Mouse (Mus musculus) lung, postnatal 0 days (tissue): ENCODE data around the gene Nck2. TPM values are rescaled to one million over a fixed set of nuclear protein-coding genes. Genes with fewer than 3 reads are reported as not detected.

Experiments
- ATAC-seq: fragments of 200-750 bp; cut with Nextera tagmentation; 2 replicates; pipeline ENCODE4 v1.8.0; 2017; ENCODE audit warnings: moderate library complexity
- DNase-seq: peaks from one replicate; pipeline ENCODE4 v3.0.0-alpha.2; 2016; ENCODE audit warnings: low spot score
- H3K27ac ChIP-seq: fragments of 300-500 bp; sonication (generic); 2 replicates; pipeline ENCODE4 v1.5.1; 2014; ENCODE audit warnings: antibody characterized with exemption, mild to moderate bottlenecking, low read length, mixed read lengths
- H3K27me3 ChIP-seq: fragments of 300-500 bp; sonication (generic); replicated peaks from 2 replicates; pipeline ENCODE4 v1.6.1; 2014; ENCODE audit warnings: low read length, mixed read lengths; ENCODE audit not compliant: insufficient read depth
- H3K36me3 ChIP-seq: fragments of 300-500 bp; sonication (generic); 2 replicates; pipeline ENCODE4 v1.6.1; 2014; ENCODE audit warnings: low read length, mixed read lengths; ENCODE audit not compliant: insufficient read depth
- H3K4me1 ChIP-seq: fragments of 300-500 bp; sonication (generic); 2 replicates; pipeline ENCODE4 v1.6.1; 2014; ENCODE audit warnings: antibody characterized with exemption, low read depth, low read length, mixed read lengths; ENCODE audit not compliant: insufficient read depth
- H3K4me2 ChIP-seq: fragments of 300-500 bp; sonication (generic); replicated peaks from 2 replicates; pipeline ENCODE4 v1.6.1; 2014; ENCODE audit warnings: low read depth, mild to moderate bottlenecking, low read length, moderate library complexity, mixed read lengths
- H3K4me3 ChIP-seq: fragments of 300-500 bp; sonication (generic); 2 replicates; pipeline ENCODE4 v1.5.1; 2014; ENCODE audit warnings: low read depth, low read length
- H3K9ac ChIP-seq: fragments of 300-500 bp; sonication (generic); replicated peaks from 2 replicates; pipeline ENCODE4 v1.6.1; 2014; ENCODE audit warnings: low read depth, mild to moderate bottlenecking
- H3K9me3 ChIP-seq: fragments of 300-500 bp; sonication (generic); 2 replicates; pipeline ENCODE4 v1.6.1; 2016; ENCODE audit warnings: low read length, mixed read lengths
- CTCF ChIP-seq: IDR thresholded peaks from 2 replicates; pipeline ENCODE4 v1.5.1; 2016; ENCODE audit warnings: antibody characterized with exemption, mild to moderate bottlenecking
- EP300 ChIP-seq: IDR thresholded peaks from 2 replicates; pipeline ENCODE4 v1.6.1; 2016; ENCODE audit warnings: antibody characterized with exemption, mild to moderate bottlenecking, control low read depth
- WGBS: fragments of 180-500 bp; shearing (Covaris S2); extraction: QIAGEN DNeasy Blood & Tissue Kit; methylation state at CpG from one replicate; pipeline ENCODE4 v1.1.7; 2014; 5-methylcytosine and 5-hydroxymethylcytosine counted together
- polyA plus RNA-seq: library from polyadenylated mRNA; unstranded; fragments of >200 nt; fragmentation: Nextera tagmentation; extraction: Ambion mirVana; gene quantifications from 2 replicates; pipeline ENCODE4 v1.2.1, GENCODE M21; 2015

Nck2 gene
- polyA plus RNA-seq, 1 experiment from 2014 or later = 34.0 TPM

- no peak overlapping the region for H3K27ac ChIP-seq
- no peak for DNase-seq
- WGBS = 59% methylated on average over 6 of the region's 6 CpGs
- no peak overlapping the region for H3K4me3 ChIP-seq
- no peak overlapping the region for H3K4me2 ChIP-seq
- no peak for ATAC-seq
- peaks cover 5% of the 10 kb centered on the region; the same call in 1 of the 2 replicates for H3K4me1 ChIP-seq
- TF ChIP-seq CTCF = no peak
- H3K27me3 ChIP-seq = no peaks in the 10 kb centered on the region
- H3K36me3 ChIP-seq = no peaks in the 10 kb centered on the region
- no peak overlapping the region for H3K9ac ChIP-seq
- H3K9me3 ChIP-seq = no peaks in the 10 kb centered on the region
Measured at GRCm38 (mm10) chr1:43426993-43427535, 17.3 kb upstream of the Nck2 start.

DNA sequence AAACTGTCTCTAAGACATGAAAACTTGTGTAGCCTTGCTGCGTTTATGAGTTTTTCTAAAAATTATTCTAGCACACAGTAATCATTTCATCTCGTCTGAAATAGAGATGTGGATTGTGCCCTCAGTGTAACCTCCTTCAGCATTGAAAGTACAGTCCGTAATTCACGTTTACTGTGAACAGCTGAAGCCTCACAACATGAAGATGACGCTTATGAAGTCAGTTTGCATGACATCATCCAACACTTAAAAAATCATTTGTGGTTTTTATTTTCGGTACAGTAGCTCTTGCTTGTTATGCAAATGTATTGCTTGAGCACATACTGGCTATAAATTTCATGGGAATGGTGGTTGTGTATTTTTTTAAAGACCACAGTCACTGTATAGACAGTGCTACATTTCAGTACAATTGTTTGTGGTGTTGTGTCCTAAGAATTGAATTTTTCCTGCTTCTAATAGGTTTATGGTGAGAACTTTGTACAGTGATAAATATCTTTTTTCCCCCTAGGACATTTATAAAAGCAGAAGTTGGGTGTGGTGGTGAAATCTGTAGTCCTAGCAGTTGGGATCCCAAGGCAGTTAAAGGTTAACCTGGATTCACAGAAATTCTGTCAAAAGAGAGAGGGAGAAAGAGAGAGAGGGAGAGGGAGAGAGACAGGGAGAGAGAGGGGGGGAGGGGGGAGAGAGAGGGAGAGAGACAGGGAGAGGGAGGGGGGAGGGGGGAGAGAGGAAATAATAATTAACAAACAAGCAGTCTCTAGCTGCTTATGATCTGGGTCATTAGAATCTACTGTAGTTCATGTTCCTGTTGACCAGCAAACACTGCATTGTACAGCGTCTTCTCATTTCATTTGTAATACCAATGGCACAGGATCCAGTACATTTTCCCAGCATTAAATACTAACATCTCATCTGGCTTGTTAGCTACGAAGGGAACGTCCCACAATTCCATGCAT is 14.2 kb upstream of the Nck2 start:
- H3K9ac ChIP-seq = no peak overlapping the region
- no peak overlapping the region for H3K4me3 ChIP-seq
- no peak overlapping the region for H3K4me2 ChIP-seq
- no peaks in the 10 kb centered on the region for H3K9me3 ChIP-seq
- 78% methylated on average over 9 of the region's 9 CpGs for WGBS
- TF ChIP-seq CTCF = no peak
- no peak for TF ChIP-seq EP300
- no peaks in the 10 kb centered on the region for H3K27me3 ChIP-seq
- H3K36me3 ChIP-seq = no peaks in the 10 kb centered on the region
- DNase-seq = no peak
- H3K4me1 ChIP-seq = peaks cover 5% of the 10 kb centered on the region; the same call in 1 of the 2 replicates
- no peak for ATAC-seq
- no peak overlapping the region for H3K27ac ChIP-seq

GRCm38 (mm10) chr1:43433853-43434252 is 10.5 kb upstream of the Nck2 start:
- 48% methylated on average over 4 of the region's 4 CpGs for WGBS
- no peak overlapping the region for H3K4me2 ChIP-seq
- H3K4me1 ChIP-seq = no peaks in the 10 kb centered on the region
- no peak for DNase-seq
- no peaks in the 10 kb centered on the region for H3K9me3 ChIP-seq
- TF ChIP-seq CTCF (no peak), EP300 (no peak)
- H3K4me3 ChIP-seq = no peak overlapping the region
- no peak for ATAC-seq
- no peaks in the 10 kb centered on the region for H3K27me3 ChIP-seq
- H3K9ac ChIP-seq = no peak overlapping the region
- H3K36me3 ChIP-seq = no peaks in the 10 kb centered on the region
- no peak overlapping the region for H3K27ac ChIP-seq

GRCm38 (mm10) chr1:43436554-43436953 is 7.8 kb upstream of the Nck2 start:
- DNase-seq = no peak
- Histone ChIP-seq H3K27ac (no peak overlapping the region), H3K4me2 (no peak overlapping the region), H3K4me1 (no peaks in the 10 kb centered on the region), H3K9ac (no peak overlapping the region), H3K36me3 (no peaks in the 10 kb centered on the region), H3K9me3 (no peaks in the 10 kb centered on the region), H3K4me3 (no peak overlapping the region), H3K27me3 (no peaks in the 10 kb centered on the region)
- ATAC-seq = no peak
- TF ChIP-seq CTCF (no peak), EP300 (no peak)

- H3K27me3 ChIP-seq = no peaks in the 10 kb centered on the region
- H3K9ac ChIP-seq = no peak overlapping the region
- H3K4me3 ChIP-seq = no peak overlapping the region
- DNase-seq (no peak), ATAC-seq (no peak)
- no peaks in the 10 kb centered on the region for H3K36me3 ChIP-seq
- TF ChIP-seq EP300 (no peak), CTCF (no peak)
- no peak overlapping the region for H3K27ac ChIP-seq
- no peaks in the 10 kb centered on the region for H3K9me3 ChIP-seq
- WGBS = 89% methylated on average over 1 of the region's 1 CpGs
- H3K4me2 ChIP-seq = no peak overlapping the region
- H3K4me1 ChIP-seq = no peaks in the 10 kb centered on the region
Measured at GRCm38 (mm10) chr1:43439261-43439660, 5.1 kb upstream of the Nck2 start.

DNA sequence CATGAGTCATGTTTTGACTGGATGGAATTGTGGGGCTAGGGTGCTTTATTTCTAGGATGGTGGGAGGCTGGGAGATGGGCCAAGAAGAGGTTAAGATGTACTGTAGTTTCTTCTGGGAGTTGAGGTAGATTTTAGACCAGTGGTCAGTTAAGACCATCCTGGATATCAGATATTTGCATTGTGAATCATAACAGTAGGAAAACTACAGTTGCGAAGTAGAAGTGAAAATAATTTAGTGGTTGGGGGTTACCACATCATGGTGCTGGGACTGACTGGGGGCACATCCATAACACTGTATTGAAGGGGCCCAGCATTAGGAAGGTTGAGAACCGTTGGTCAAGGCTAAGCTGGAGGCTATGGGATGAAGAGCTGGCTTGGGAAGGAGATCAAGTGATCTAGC is 1.8 kb upstream of the Nck2 start:
- Histone ChIP-seq H3K27me3 (no peaks in the 10 kb centered on the region), H3K36me3 (no peaks in the 10 kb centered on the region), H3K4me3 (no peak overlapping the region), H3K27ac (no peak overlapping the region), H3K9ac (no peak overlapping the region), H3K9me3 (no peaks in the 10 kb centered on the region), H3K4me1 (peaks cover 3% of the 10 kb centered on the region; the same call in 1 of the 2 replicates), H3K4me2 (no peak overlapping the region)
- no peak for ATAC-seq
- no peak for DNase-seq
- TF ChIP-seq CTCF (no peak), EP300 (no peak)
- 88% methylated on average over 2 of the region's 2 CpGs for WGBS
